Mouse (Mus musculus) erythroblast, embryonic 14.5 days (primary cell): Measurements from ENCODE around the gene Ndufv1. TPM values are rescaled to one million over a fixed set of nuclear protein-coding genes. Genes with fewer than 3 reads are reported as not detected.
"Not testable (repeated sequence)": the region's sequence is repeated elsewhere in the genome, so short reads cannot be mapped to it uniquely, and the experiment has no call there.

Experiments used
- H3K27me3 ChIP-seq: 2 replicates; pipeline ENCODE4 v1.6.1; 2012; ENCODE audit warnings: inconsistent platforms; ENCODE audit not compliant: control insufficient read depth
- H3K36me3 ChIP-seq: 2 replicates; pipeline ENCODE4 v1.6.1; 2012; ENCODE audit warnings: mild to moderate bottlenecking, inconsistent platforms; ENCODE audit not compliant: control insufficient read depth
- H3K4me1 ChIP-seq: 2 replicates; pipeline ENCODE4 v1.6.1; 2012; ENCODE audit warnings: inconsistent platforms; ENCODE audit not compliant: control insufficient read depth
- H3K4me3 ChIP-seq: replicated peaks from 2 replicates; pipeline ENCODE3; 2012; ENCODE audit warnings: moderate library complexity, mild to moderate bottlenecking, inconsistent platforms
- H3K9me3 ChIP-seq: 2 replicates; pipeline ENCODE4 v1.6.1; 2012; ENCODE audit warnings: low read length, inconsistent platforms, mixed read lengths; ENCODE audit not compliant: control insufficient read depth
- GATA1 ChIP-seq: IDR thresholded peaks from 2 replicates; pipeline ENCODE4 v1.6.1; 2012; ENCODE audit warnings: low read length, inconsistent platforms, mixed read lengths
- TAL1 ChIP-seq: IDR thresholded peaks from 3 replicates; pipeline ENCODE4 v1.6.1; 2012; ENCODE audit warnings: low read length, inconsistent platforms, mixed read lengths
- polyA plus RNA-seq: library from polyadenylated mRNA; stranded (reverse); fragments of >175 nt; gene quantifications from 2 replicates; pipeline ENCODE4 v1.2.3, GENCODE M21; 2012

The Ndufv1 gene
- polyA plus RNA-seq, 1 experiment, result 47.7 TPM

DNA sequence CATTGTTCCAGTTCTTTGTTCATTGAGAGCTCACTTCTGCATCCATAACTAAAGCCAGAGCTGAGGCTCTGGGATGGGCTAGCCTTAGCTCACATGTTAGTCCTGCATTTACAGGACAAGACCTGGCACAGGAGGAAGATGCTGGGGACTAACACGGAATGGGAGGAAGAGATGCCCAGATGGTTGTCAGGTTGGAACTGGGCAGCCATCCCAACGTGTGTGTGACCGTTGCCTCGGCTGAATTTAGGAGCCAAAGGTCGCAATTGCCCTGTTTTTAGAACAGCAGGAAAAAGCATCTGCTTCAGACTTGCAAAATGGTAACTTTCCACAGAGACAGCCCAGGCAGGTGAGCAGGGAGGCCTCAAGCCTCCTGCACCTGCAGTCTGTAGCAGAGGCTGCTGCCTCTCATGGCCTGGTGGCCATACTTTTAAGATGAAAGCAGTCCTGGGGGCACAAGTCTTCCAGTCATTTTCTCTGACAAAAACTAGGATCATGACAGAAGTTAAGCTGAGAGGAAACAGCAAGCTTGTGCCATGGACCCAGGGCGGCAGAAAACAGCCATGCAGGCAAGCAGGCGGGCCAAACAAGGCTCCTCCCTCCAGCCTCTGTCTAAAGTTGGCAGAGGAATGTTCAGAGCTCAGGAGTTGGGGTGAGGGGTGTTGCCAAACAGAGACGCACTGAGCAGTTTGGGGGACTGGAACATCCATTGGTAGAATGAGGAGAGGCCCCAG, 42.8 kb upstream of the Ndufv1 start:
- TF ChIP-seq TAL1, result no peak
- TF ChIP-seq GATA1, result no peak
- H3K36me3 ChIP-seq, result peaks cover 13% of the 10 kb centered on the region
- H3K4me1 ChIP-seq, result peaks cover 50% of the 10 kb centered on the region
- no peaks in the 10 kb centered on the region for H3K27me3 ChIP-seq
- H3K9me3 ChIP-seq, result peaks cover 5% of the 10 kb centered on the region
- no peak overlapping the region for H3K4me3 ChIP-seq

DNA sequence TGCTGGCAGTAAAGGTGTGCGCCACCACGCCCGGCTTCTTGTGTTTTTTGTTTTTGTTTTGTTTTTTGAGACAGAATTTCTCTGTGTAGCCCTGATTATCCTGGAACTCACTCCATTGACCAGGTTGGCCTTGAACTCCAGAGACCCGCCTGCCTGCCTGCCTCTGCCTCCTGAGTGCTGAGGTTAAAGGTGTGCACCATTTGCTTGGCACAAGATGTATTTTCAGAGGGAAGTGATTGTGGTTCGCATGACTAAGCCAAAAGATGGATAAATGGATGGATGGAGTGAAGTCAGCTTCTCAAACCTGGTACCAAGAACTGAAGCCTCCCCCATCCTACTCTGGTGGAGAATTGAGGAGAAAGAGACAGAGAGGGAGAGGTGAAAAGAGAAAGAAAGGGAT, 42.0 kb upstream of the Ndufv1 start:
- H3K4me3 ChIP-seq, result no peak overlapping the region
- H3K4me1 ChIP-seq, result peaks cover 47% of the 10 kb centered on the region
- H3K9me3 ChIP-seq, result peaks cover 5% of the 10 kb centered on the region
- TF ChIP-seq GATA1 (no peak), TAL1 (no peak)
- H3K27me3 ChIP-seq, result no peaks in the 10 kb centered on the region
- peaks cover 13% of the 10 kb centered on the region for H3K36me3 ChIP-seq

DNA sequence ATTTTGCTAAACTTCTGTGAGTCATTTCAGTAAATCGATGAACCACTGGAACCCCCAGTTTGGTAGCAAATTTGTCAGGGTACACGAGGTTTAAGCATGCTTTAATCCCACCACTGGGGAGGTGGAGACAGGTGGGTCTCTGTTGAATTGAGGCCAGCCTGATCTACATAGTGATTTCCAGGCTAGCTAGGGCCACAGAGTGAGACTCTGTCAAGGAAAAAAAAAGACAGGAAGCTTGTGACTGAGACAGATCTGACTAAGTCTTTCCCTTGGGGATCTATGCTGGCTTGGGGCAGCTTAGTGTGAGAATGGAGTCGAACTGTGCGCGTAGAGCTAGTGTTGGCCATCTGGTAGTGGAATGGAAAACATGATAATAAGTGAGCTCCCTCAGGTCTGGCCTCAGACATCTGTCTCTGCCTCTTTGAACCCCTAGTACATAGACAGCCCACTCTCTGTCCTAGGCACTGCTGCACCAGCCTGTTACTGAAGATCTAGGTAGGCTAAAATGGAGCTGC, 40.0 kb upstream of the Ndufv1 start:
- TF ChIP-seq GATA1, result no peak
- TF ChIP-seq TAL1, result no peak
- H3K9me3 ChIP-seq, result peaks cover 5% of the 10 kb centered on the region

DNA sequence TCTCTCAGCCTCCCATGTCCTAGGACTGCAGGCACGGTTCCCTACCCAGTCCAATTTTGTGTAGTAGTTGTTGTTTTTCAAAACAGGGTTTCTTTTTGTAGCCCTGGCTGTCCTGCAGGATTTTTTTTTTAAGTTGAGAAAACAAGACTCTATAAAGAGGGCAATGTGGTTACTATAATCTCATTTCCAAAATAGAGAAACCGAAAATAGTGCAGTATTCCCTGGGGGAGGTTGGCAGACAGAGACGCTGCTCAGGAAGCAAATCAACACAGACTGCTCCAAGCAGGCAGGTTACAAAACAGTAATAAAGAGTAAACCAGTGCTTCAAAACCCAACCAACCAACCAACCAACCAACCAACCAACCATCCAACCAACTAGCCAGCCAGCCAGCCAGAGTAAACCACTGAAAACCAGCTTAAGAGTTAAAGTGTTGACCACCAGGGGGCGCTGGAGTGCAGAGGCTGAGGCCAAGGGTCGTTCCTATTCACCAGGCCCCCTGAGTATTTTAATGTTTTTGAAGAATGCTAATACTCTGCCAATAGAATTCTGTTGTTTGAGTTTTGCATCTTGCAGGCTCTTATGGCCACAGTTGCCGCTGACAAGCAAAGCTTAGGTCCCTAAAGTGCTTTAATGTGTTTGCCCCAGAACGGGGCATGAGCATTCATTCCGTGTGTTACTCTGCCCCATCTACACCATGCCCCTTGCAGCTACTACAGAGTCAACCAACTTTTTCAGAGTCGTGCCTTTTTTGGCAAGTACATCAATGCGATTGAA, 39.3 kb upstream of the Ndufv1 start:
- H3K36me3 ChIP-seq, result peaks cover 4% of the 10 kb centered on the region
- no peak for TF ChIP-seq GATA1
- H3K27me3 ChIP-seq, result no peaks in the 10 kb centered on the region
- H3K4me3 ChIP-seq, result no peak overlapping the region
- peaks cover 38% of the 10 kb centered on the region for H3K4me1 ChIP-seq
- H3K9me3 ChIP-seq, result peaks cover 5% of the 10 kb centered on the region

More for the DNA sequence above, 40.0 kb upstream of the Ndufv1 start:
- H3K27me3 ChIP-seq, result no peaks in the 10 kb centered on the region
- peaks cover 7% of the 10 kb centered on the region for H3K36me3 ChIP-seq
- H3K4me1 ChIP-seq, result peaks cover 36% of the 10 kb centered on the region
- no peak overlapping the region for H3K4me3 ChIP-seq

- H3K4me1 ChIP-seq, result peaks cover 39% of the 10 kb centered on the region
- H3K27me3 ChIP-seq, result no peaks in the 10 kb centered on the region
- H3K36me3 ChIP-seq, result peaks cover 4% of the 10 kb centered on the region
- no peak overlapping the region for H3K4me3 ChIP-seq
- TF ChIP-seq TAL1 (no peak), GATA1 (no peak)
- peaks cover 5% of the 10 kb centered on the region for H3K9me3 ChIP-seq
These were observed 38.4 kb upstream of the Ndufv1 start for GRCm38 (mm10) chr19:4051016-4051415.

- H3K4me3 ChIP-seq, H3K9me3 ChIP-seq, H3K36me3 ChIP-seq, H3K27me3 ChIP-seq: not testable (repeated sequence)
- H3K4me1 ChIP-seq, result peaks cover 44% of the 10 kb centered on the region
These were observed 36.5 kb upstream of the Ndufv1 start for GRCm38 (mm10) chr19:4049069-4049468.

DNA sequence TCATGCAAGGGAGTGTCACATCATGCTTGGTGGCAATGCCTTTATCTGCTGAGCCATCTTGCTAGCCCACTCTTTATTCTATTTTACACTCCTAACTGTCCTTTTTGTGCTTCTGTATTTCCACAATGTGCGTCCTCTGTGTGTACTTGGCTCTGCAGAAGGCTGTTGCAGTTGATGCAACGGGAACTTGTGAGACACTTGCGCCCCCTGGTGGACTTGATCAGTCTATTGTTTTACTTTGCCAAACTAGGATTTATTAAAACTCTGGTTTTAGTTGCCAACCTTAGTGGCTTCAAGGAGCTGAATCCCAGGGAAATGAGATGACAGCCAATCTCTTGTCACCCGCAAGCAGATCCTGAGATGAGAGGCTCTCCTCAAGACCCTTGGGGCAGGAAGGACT, 35.3 kb upstream of the Ndufv1 start:
- TF ChIP-seq GATA1 (no peak), TAL1 (no peak)
- Histone ChIP-seq H3K4me3 (peak overlapping the region; percentile 53), H3K9me3 (peaks cover 5% of the 10 kb centered on the region), H3K4me1 (peaks cover 52% of the 10 kb centered on the region), H3K27me3 (no peaks in the 10 kb centered on the region), H3K36me3 (no peaks in the 10 kb centered on the region)

DNA sequence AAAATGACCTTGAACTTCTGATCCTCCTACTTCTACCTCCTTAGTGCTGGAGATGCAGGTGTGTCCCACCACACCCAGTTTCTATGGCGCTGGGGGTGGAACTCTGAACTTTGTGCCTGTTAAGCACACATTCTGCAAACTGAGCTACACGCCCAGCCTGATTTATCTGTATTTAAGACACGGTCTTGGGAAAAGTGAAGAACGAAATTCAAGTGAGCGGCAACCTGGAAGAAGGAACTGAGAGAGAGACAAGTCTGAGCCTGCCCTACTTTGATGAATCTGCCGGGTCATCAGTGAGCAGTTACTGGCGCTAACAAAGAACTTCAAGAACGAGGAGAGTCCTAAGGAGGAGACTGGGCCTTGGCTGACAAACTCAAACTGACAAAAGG, 34.3 kb upstream of the Ndufv1 start:
- TF ChIP-seq TAL1 (no peak; the same call in 2 of the 3 replicates), GATA1 (no peak)
- H3K36me3 ChIP-seq, result no peaks in the 10 kb centered on the region
- peaks cover 56% of the 10 kb centered on the region for H3K4me1 ChIP-seq
- H3K9me3 ChIP-seq, result peaks cover 5% of the 10 kb centered on the region
- peak overlapping the region; percentile 53 for H3K4me3 ChIP-seq
- H3K27me3 ChIP-seq, result no peaks in the 10 kb centered on the region

- Histone ChIP-seq H3K4me1 (peaks cover 56% of the 10 kb centered on the region), H3K27me3 (no peaks in the 10 kb centered on the region), H3K4me3 (peak within 1 kb of the TSS; percentile 53), H3K9me3 (peaks cover 3% of the 10 kb centered on the region), H3K36me3 (no peaks in the 10 kb centered on the region)
- TF ChIP-seq GATA1, result no peak
- TF ChIP-seq TAL1, result no peak; the same call in 2 of the 3 replicates
These were observed 33.6 kb upstream of the Ndufv1 start, which contains the start of gene Gstp2 for GRCm38 (mm10) chr19:4045966-4046865. Gstp2 (minus strand) TSS chr19:4046023.

DNA sequence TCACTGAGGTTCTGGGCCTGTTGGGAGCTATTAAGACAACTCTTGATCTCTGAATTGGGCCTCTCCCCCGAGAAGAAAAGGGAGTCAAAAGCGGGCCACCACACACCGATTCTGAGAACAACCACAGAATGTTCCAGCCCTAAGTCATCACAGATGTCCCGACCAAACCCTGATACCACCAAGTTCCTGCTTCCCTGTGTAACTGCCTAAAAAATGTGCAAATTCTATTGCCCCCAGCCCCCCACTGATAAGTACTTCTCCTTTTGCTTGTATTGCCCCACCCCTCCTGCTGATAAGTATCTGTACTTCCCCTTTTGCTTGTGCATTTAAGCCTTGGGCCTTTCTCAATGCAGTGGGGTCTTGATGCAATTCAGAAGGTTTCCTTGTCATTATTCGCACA, 31.5 kb upstream of the Ndufv1 start:
- H3K9me3 ChIP-seq, H3K36me3 ChIP-seq, H3K4me3 ChIP-seq, H3K27me3 ChIP-seq: not testable (repeated sequence)
- peaks cover 52% of the 10 kb centered on the region for H3K4me1 ChIP-seq
